Mouse (Mus musculus) embryonic facial prominence, embryonic 11.5 days (tissue): Measurements from ENCODE around the gene Aurkb. TPM values are rescaled to one million over a fixed set of nuclear protein-coding genes. Genes with fewer than 3 reads are reported as not detected.

Source experiments
- ATAC-seq: fragments of 200-750 bp; cut with Nextera tagmentation; replicated peaks from 2 replicates; pipeline ENCODE4 v1.8.0; 2017; ENCODE audit warnings: low read depth; ENCODE audit not compliant: insufficient number of reproducible peaks, low FRiP score, low TSS enrichment
- DNase-seq: peaks from one replicate; pipeline ENCODE4 v3.0.0-alpha.2; 2015; ENCODE audit warnings: low spot score
- H3K27ac ChIP-seq: fragments of 300-500 bp; sonication (generic); replicated peaks from 2 replicates; pipeline ENCODE4 v1.5.1; 2014; ENCODE audit warnings: mild to moderate bottlenecking, low read depth, low read length, control low read depth
- H3K27me3 ChIP-seq: fragments of 300-500 bp; sonication (generic); 2 replicates; pipeline ENCODE4 v1.6.1; 2014; ENCODE audit warnings: mild to moderate bottlenecking, low read length, moderate library complexity, mixed read lengths; ENCODE audit not compliant: control insufficient read depth, insufficient read depth
- H3K36me3 ChIP-seq: fragments of 300-500 bp; sonication (generic); replicated peaks from 2 replicates; pipeline ENCODE4 v1.6.1; 2014; ENCODE audit warnings: low read depth, mild to moderate bottlenecking, low read length, moderate library complexity, mixed read lengths; ENCODE audit not compliant: control insufficient read depth, insufficient read depth
- H3K4me1 ChIP-seq: fragments of 300-500 bp; sonication (generic); 2 replicates; pipeline ENCODE4 v1.6.1; 2014; ENCODE audit warnings: low read length, mixed read lengths; ENCODE audit not compliant: control insufficient read depth, insufficient read depth
- H3K4me2 ChIP-seq: fragments of 300-500 bp; sonication (generic); 2 replicates; pipeline ENCODE4 v1.6.1; 2014; ENCODE audit warnings: low read depth, mild to moderate bottlenecking, control low read depth, low read length, moderate library complexity
- H3K4me3 ChIP-seq: fragments of 300-500 bp; sonication (generic); 2 replicates; pipeline ENCODE4 v1.5.1; 2014; ENCODE audit warnings: low read depth, low read length, control low read depth
- H3K9ac ChIP-seq: fragments of 300-500 bp; sonication (generic); replicated peaks from 2 replicates; pipeline ENCODE4 v1.6.1; 2014; ENCODE audit warnings: mild to moderate bottlenecking, control low read depth, low read length
- H3K9me3 ChIP-seq: fragments of 300-500 bp; sonication (generic); replicated peaks from 2 replicates; pipeline ENCODE4 v1.6.1; 2016; ENCODE audit warnings: mild to moderate bottlenecking, low read length, inconsistent platforms, mixed read lengths; ENCODE audit not compliant: control insufficient read depth
- WGBS: fragments of 180-500 bp; shearing (Covaris S2); extraction: QIAGEN DNeasy Blood & Tissue Kit; methylation state at CpG from one replicate; pipeline ENCODE4 v1.1.7; 2014; 5-methylcytosine and 5-hydroxymethylcytosine counted together
- polyA plus RNA-seq: library from polyadenylated mRNA; unstranded; fragments of >200 nt; fragmentation: Nextera tagmentation; extraction: Ambion mirVana; gene quantifications from 2 replicates; pipeline ENCODE4 v1.2.1, GENCODE M21; 2014

Gene Aurkb
- polyA plus RNA-seq, 1 experiment from 2014 or later, result 162 TPM

DNA sequence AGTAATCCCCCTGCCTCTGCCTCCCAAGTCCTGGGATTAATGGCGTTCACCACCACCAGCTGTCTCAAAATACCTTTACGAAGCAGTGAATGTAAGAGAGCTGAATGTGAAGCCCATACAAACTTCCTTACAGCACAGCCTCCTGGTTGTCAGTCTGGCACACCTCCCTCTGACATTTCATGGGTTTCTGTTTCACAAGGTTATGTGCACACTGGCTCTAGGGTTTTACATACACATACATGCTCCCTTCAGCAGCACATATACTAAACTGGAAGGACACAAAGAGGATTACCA lies 29.3 kb downstream of the Aurkb start:
- 39% methylated on average over 2 of the region's 2 CpGs for WGBS
- H3K4me3 ChIP-seq, result no peak overlapping the region
- no peak overlapping the region for H3K4me2 ChIP-seq
- H3K27me3 ChIP-seq, result no peaks in the 10 kb centered on the region
- DNase-seq (no peak), ATAC-seq (no peak)
- no peaks in the 10 kb centered on the region for H3K9me3 ChIP-seq
- no peaks in the 10 kb centered on the region for H3K36me3 ChIP-seq
- no peak overlapping the region for H3K27ac ChIP-seq
- H3K9ac ChIP-seq, result no peak overlapping the region
- H3K4me1 ChIP-seq, result no peaks in the 10 kb centered on the region

DNA sequence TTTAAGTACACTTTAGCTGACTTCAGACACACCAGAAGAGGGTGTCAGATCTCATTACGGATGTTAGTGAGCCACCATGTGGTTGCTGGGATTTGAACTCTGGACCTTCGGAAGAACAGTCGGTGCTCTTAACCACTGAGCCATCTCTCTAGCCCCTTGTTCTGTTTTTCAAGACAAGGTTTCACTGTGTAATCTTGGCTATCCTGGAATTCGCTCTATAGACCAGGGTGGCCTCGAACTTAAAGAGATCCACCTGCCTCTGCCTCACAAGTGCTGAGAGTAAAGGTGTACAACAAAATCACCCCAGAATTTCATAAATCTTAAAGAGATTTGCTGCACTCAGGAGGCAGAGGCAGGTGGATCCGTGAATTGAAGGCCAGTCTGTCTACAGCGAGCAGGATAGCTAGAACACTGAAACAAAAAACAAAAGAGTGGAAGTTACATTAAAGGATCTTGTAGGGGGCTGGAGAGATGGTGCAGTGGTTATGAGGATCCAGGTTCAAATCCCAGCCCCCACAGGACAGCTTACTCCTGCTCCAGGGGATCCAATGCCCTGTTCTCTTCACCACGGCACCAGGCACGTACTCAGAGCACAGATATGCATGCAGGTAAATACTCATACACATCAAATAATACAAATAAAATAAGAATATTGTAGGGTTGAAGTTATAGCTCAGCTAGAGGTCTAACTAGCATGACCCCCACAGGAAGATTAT lies 30.5 kb downstream of the Aurkb start:
- Histone ChIP-seq H3K27me3 (no peaks in the 10 kb centered on the region), H3K9ac (no peak overlapping the region), H3K4me3 (no peak overlapping the region), H3K4me1 (no peaks in the 10 kb centered on the region), H3K27ac (no peak overlapping the region), H3K4me2 (no peak overlapping the region), H3K36me3 (no peaks in the 10 kb centered on the region), H3K9me3 (no peaks in the 10 kb centered on the region)
- DNase-seq (no peak), ATAC-seq (no peak)
- WGBS, result 50% methylated on average over 8 of the region's 9 CpGs

DNA sequence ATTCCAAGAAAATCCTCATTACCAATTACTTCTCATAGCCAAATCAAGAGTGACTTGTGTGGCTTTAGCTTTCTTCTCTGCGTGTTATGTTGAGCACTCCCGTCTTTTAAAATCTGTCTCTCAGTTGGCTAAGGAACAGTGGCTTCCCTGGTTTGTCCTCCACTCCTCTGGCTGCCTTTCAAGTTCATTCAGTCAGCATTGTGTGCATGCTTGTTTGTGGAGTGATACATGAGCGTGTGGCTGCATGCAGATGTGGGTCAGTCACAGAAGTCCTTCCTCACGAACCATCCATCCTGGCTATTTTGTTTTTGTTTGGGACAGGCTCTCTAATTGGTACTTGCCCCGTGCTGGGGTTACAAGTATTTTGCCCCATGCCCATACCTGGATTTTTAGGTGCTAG lies 31.1 kb downstream of the Aurkb start:
- Histone ChIP-seq H3K4me3 (no peak overlapping the region), H3K4me2 (no peak overlapping the region), H3K9me3 (no peaks in the 10 kb centered on the region), H3K36me3 (no peaks in the 10 kb centered on the region), H3K9ac (no peak overlapping the region), H3K27me3 (no peaks in the 10 kb centered on the region), H3K27ac (no peak overlapping the region), H3K4me1 (no peaks in the 10 kb centered on the region)
- no peak for ATAC-seq
- DNase-seq, result no peak
- 72% methylated on average over 5 of the region's 5 CpGs for WGBS

DNA sequence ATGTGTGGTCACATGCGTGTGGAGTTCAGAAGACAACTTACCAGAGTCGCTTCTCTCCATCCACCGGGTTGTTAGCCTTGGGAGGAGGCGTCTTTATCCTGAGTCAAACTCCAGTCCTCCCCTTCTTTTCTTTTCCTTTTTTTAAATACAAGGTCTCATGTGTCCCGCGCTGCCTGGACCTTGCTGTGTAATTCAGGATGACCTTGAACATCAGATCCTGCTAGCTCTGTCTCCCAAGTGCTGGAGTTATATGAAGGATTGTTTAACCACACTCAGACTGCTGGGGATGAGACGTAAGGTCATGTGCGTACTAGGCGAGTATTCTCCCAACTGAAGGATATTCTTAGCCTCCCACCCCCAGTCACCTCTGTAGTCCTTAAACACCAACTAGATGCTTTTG lies 31.9 kb downstream of the Aurkb start:
- 86% methylated on average over 9 of the region's 9 CpGs for WGBS
- no peak overlapping the region for H3K9ac ChIP-seq
- no peak overlapping the region for H3K4me2 ChIP-seq
- no peaks in the 10 kb centered on the region for H3K9me3 ChIP-seq
- no peaks in the 10 kb centered on the region for H3K36me3 ChIP-seq
- DNase-seq (no peak), ATAC-seq (no peak)
- H3K27ac ChIP-seq, result no peak overlapping the region
- no peaks in the 10 kb centered on the region for H3K27me3 ChIP-seq
- no peaks in the 10 kb centered on the region for H3K4me1 ChIP-seq
- H3K4me3 ChIP-seq, result no peak overlapping the region

DNA sequence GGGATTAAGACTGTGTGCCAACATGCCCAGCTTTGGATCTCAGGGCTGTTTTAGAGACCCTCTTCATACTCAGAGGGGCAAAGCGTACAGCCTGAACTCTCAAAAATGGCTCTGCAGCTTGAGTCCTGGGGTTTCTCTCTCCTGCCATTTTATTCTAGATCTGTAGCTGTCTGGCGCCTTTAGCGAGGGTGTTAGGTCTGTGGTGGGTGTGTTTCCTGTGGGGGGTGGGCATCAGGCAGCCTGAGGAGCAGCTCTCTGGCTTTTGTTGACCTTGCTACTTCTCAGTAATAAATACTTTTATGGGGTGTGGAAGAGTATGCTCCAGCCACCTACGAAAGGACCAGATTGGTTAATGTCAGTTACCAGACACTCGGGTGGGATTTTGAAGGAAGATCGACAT lies 32.6 kb downstream of the Aurkb start:
- 83% methylated on average over 6 of the region's 6 CpGs for WGBS
- Histone ChIP-seq H3K4me2 (no peak overlapping the region; the same call in 1 of the 2 replicates), H3K27me3 (no peaks in the 10 kb centered on the region), H3K4me1 (no peaks in the 10 kb centered on the region), H3K9me3 (no peaks in the 10 kb centered on the region), H3K9ac (no peak overlapping the region), H3K36me3 (no peaks in the 10 kb centered on the region), H3K4me3 (no peak overlapping the region), H3K27ac (no peak overlapping the region)
- DNase-seq (no peak), ATAC-seq (no peak)

DNA sequence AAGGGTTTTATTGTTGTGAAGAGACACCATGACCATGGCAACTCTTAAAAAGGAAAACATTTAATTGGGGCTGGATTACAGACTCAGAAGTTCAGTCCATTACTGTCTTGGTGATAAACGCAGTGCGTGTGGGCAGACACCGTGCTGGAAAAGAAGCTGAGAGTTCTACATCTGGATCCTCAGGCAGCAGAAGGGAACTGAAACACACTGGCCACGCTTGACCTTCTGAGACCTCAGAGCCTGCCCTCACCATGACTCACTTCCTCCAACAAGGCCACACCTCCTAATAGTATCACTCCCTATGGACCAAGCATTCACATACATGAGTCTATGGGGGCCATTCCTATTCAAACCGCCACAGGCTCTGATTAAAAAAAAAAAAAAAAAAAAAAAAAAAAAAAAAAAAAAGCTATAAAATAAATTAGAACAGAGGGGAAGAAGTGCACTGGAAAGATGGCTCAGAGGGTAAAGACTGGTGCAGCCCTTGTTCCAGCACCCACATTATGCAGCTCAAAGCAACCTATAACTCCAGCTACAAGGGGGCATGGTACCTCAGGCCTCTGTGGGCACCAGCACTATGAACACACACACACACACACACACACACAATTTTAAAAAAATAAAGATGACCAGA lies 33.5 kb downstream of the Aurkb start:
- Histone ChIP-seq H3K4me3 (no peak overlapping the region), H3K36me3 (no peaks in the 10 kb centered on the region), H3K4me2 (no peak overlapping the region), H3K9ac (no peak overlapping the region), H3K4me1 (no peaks in the 10 kb centered on the region), H3K9me3 (no peaks in the 10 kb centered on the region), H3K27me3 (no peaks in the 10 kb centered on the region), H3K27ac (no peak overlapping the region)
- DNase-seq, result no peak
- 68% methylated on average over 5 of the region's 5 CpGs for WGBS
- no peak for ATAC-seq

DNA sequence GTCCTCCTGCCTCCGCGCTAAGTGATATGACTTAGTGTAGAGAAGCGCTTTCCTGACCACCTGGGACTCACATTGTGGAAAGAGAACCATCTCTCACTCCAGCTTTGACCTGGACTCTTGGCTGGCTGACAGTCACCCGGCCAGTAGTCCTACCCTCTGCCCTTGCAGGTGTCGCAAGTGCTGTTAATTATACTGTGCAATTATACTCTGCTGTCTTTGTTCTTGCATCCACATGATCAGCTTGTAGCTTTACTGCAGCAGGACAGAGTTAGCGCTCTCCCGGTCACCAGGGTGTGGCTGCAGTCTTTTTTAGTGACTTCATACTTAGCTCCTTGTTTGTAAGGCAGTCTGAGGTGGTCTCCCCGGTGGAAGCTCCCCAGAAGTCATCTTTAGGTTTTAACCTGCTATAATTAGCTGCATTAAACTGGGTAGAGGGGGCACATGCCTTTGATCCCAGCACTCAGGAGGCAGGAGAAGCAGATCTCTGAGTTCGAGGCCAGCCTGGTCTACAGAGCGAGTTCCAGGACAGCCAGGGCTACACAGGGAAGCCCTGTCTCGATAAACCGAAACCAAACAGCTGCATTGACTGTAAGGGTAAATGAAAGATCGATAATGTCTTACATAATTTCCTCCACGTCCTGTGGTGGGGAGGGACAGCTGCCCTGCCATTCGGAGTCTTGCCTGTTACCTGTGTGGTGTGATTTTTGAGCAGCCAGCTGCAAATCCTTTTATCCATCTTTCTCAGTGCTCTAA lies 34.8 kb downstream of the Aurkb start:
- Histone ChIP-seq H3K4me1 (no peaks in the 10 kb centered on the region), H3K4me3 (no peak overlapping the region), H3K9me3 (no peaks in the 10 kb centered on the region), H3K4me2 (no peak overlapping the region), H3K27me3 (no peaks in the 10 kb centered on the region), H3K9ac (no peak overlapping the region), H3K27ac (no peak overlapping the region), H3K36me3 (no peaks in the 10 kb centered on the region)
- 83% methylated on average over 15 of the region's 15 CpGs for WGBS
- DNase-seq (no peak), ATAC-seq (no peak)

DNA sequence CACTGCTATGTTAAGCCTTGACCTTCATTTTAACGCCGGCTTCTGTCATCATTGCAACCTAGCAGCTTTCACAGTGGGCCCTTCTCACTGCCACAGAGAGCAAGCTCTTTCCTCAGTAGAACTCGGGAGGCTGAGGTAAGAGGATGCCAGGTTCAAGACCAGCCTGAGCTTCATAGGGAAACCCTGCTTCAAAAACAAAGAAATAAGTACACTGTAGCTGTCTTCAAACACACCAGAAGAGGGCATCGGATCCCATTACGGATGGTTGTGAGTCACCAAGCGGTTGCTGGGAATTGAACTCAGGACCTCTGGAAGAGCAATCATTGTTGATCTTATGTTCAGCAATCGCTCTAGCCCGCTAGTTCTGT lies 35.4 kb downstream of the Aurkb start:
- DNase-seq (no peak), ATAC-seq (no peak)
- Histone ChIP-seq H3K4me1 (no peaks in the 10 kb centered on the region), H3K27ac (no peak overlapping the region), H3K9me3 (no peaks in the 10 kb centered on the region), H3K27me3 (no peaks in the 10 kb centered on the region), H3K9ac (no peak overlapping the region), H3K36me3 (no peaks in the 10 kb centered on the region), H3K4me2 (no peak overlapping the region), H3K4me3 (no peak overlapping the region)
- WGBS, result 80% methylated on average over 8 of the region's 8 CpGs
